Mouse (Mus musculus): Measurements from ENCODE around the gene Ticrr.

The Ticrr gene

GRCm38 (mm10) chr7:79744051-79744450, 84.1 kb downstream of the Ticrr start:
- intact Hi-C loops (cut with DNase I), result loop anchor here (5.0 kb wide), 1 partner anchor 43 kb away; no protein-coding TSS in a partner anchor

GRCm38 (mm10) chr7:79744585-79744984, 84.6 kb downstream of the Ticrr start:
- intact Hi-C loops (cut with DNase I), result loop anchor here (5.0 kb wide), 1 partner anchor 43 kb away; no protein-coding TSS in a partner anchor

GRCm38 (mm10) chr7:79747659-79748058, 87.7 kb downstream of the Ticrr start:
- intact Hi-C loops (cut with DNase I), result no loop called here

Measured in adrenal gland (tissue).